Mouse (Mus musculus): ENCODE data around the gene Tnrc6c.

- TF ChIP-seq POLR2A (IDR thresholded peaks at IDR 0.05; ENCODE audit: insufficient read depth, low read depth, low read length) (no peak), CTCF (IDR thresholded peaks at IDR 0.05) (no peak)
Measured at GRCm38 (mm10) chr11:117775540-117775939, 121.5 kb downstream of the Tnrc6c start.

Data from heart, adult 2 months (tissue).